Mouse (Mus musculus) monocyte, adult 2 months (primary cell): ENCODE measurements around the gene Nav1.

Experiments used
- DNase-seq, 2 experiments: peaks; one replicate each; pipeline ENCODE4 v3.0.0; 2022; ENCODE audit warnings: low spot score in 2 of 2, low read depth in 1 of 2

The Nav1 gene

GRCm38 (mm10) chr1:135457860-135458259 is 149.2 kb downstream of the Nav1 start:
- no peak for DNase-seq

- no peak for DNase-seq
Observed at GRCm38 (mm10) chr1:135452259-135452658, 154.8 kb downstream of the Nav1 start.

GRCm38 (mm10) chr1:135451419-135451818 is 155.7 kb downstream of the Nav1 start:
- no peak for DNase-seq

- DNase-seq, result no peak
Observed at GRCm38 (mm10) chr1:135449876-135450275, 157.2 kb downstream of the Nav1 start.

- no peak for DNase-seq
Observed at GRCm38 (mm10) chr1:135448940-135449339, 158.2 kb downstream of the Nav1 start.

GRCm38 (mm10) chr1:135443506-135443905 is 163.6 kb downstream of the Nav1 start:
- DNase-seq, result no peak

GRCm38 (mm10) chr1:135441861-135442260 is 165.2 kb downstream of the Nav1 start:
- DNase-seq, result no peak

GRCm38 (mm10) chr1:135440986-135441385 is 166.1 kb downstream of the Nav1 start:
- DNase-seq, result no peak

- DNase-seq, result no peak
Observed at GRCm38 (mm10) chr1:135438801-135439200, 168.3 kb downstream of the Nav1 start.

- no peak for DNase-seq
Observed at GRCm38 (mm10) chr1:135435823-135436222, 171.3 kb downstream of the Nav1 start.

- no peak for DNase-seq
Observed at GRCm38 (mm10) chr1:135430669-135431017, 176.5 kb downstream of the Nav1 start.

GRCm38 (mm10) chr1:135429901-135430668 is 177.0 kb downstream of the Nav1 start, which contains the start of gene Ipo9:
Gene Ipo9, minus strand, starts transcription at chr1:135430499.
- peak; percentile 48 to 78 for DNase-seq

GRCm38 (mm10) chr1:135427390-135427789 is 179.7 kb downstream of the Nav1 start:
- DNase-seq, result no peak

GRCm38 (mm10) chr1:135426645-135427044 is 180.4 kb downstream of the Nav1 start:
- DNase-seq, result no peak

- DNase-seq, result no peak
Observed at GRCm38 (mm10) chr1:135422772-135423171, 184.3 kb downstream of the Nav1 start.

- no peak for DNase-seq
Observed at GRCm38 (mm10) chr1:135413996-135414395, 193.1 kb downstream of the Nav1 start.

- DNase-seq, result no peak
Observed at GRCm38 (mm10) chr1:135412130-135412529, 195.0 kb downstream of the Nav1 start.

- no peak for DNase-seq
Observed at GRCm38 (mm10) chr1:135410967-135411366, 196.1 kb downstream of the Nav1 start.

GRCm38 (mm10) chr1:135408973-135409372 is 198.1 kb downstream of the Nav1 start:
- no peak for DNase-seq

- no peak for DNase-seq
Observed at GRCm38 (mm10) chr1:135405356-135405755, 201.7 kb downstream of the Nav1 start.

GRCm38 (mm10) chr1:135401452-135402110 is 205.5 kb downstream of the Nav1 start:
- no peak for DNase-seq

- no peak for DNase-seq
Observed at GRCm38 (mm10) chr1:135399466-135399865, 207.6 kb downstream of the Nav1 start.

- no peak for DNase-seq
Observed at GRCm38 (mm10) chr1:135385161-135385560, 221.9 kb downstream of the Nav1 start.
